Mouse (Mus musculus) testis, postnatal 14 days (tissue): ENCODE measurements around the gene Acap2.

Experiments
- DNase-seq: peaks from one replicate; pipeline ENCODE4 v3.0.0; 2021; ENCODE audit warnings: low spot score

The Acap2 gene

DNA sequence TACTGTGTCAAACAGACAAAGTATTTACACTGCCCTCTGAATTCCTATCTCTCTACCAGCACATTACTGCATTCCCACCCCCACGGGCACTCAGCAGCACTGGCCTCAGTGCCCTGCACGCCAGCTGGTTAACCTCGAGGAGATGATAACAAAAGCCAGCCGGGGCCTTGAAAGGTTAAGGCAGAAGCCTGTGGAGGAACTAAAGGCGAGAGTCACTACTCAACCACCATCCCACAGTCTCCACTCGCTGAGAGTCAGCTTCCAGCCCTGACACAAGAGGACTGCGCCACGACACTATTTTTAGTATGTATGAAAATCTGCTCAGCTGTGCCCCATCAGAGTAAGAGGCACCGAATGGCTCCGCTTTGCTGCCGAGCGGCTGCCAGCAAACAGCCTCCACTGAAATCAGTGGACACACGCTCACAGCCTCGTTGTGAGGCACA is 154.8 kb downstream of the Acap2 start:
- no peak for DNase-seq

DNA sequence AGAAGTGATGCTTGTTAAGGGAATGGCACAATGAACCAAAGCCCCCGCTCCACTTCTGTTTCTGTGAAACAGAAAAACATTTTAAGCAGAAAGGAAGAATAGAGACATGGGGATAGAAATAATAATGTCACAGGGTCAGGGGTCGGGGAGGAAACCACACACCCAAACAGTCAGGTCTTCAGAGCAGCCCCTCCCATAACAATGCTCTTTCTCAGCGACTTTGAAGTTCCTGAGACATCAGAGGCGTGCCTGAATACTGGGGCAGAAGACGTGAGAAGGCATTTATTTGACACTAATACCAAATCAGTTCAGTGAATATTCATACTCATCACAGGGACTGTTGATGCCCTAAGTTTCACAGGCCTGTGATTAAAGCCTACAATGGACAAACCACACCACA is 155.8 kb downstream of the Acap2 start:
- no peak for DNase-seq

DNA sequence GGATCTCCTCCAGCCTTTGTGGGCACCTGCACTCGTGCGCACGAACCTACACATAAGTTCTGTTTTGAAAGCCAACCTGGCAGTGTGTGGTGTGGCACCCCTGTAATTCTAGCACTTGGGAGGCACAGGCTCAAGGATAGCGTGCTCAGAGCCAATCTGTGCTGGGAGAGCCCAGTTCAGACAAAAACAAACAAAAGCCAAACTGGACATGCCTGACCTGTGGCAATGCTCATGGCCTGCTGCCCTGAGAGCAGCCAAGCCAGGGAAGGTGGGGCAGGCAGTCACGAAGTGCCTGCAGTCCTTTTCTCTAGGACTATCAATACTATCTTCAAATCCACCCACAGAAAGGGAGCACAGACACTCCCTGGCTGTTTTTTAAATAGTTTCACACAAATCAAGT is 157.9 kb downstream of the Acap2 start:
- no peak for DNase-seq
